Mouse (Mus musculus): ENCODE measurements around the gene Ociad1.
A peak's percentile ranks its signal among the peaks of the same experiment; 100 is the strongest.
"Not testable (repeated sequence)": the region's sequence is repeated elsewhere in the genome, so short reads cannot be mapped to it uniquely, and the experiment has no call there.

The Ociad1 gene

GRCm38 (mm10) chr5:73286603-73287002 is 6.0 kb upstream of the Ociad1 start:
- peak; percentile 9 for DNase-seq

GRCm38 (mm10) chr5:73289900-73290299 is 2.7 kb upstream of the Ociad1 start:
- no peak for DNase-seq

GRCm38 (mm10) chr5:73293458-73293827 is 859 bp downstream of the Ociad1 start:
- peak; percentile 8 for DNase-seq

DNA sequence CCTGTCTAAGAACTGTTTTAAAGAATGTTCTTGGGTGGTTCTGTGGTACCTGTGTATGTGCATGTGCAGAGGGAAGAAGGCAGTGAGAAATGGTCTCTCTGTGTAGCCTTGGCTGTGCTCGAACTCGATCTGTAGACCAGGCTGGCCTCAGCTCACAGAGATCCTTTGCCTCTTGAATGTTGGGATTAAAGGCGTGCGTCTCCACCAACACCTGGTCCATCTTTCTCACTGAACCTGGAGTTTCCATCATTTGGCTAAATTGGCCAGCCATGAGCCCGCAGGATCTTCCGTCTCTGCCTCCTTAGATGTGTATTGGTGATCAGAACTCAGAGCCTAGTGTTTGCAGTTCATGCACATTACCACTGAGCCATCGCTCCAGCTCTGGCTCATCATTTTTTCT is 2.4 kb downstream of the Ociad1 start:
- no peak for DNase-seq

- DNase-seq = no peak
These were observed 3.3 kb downstream of the Ociad1 start for GRCm38 (mm10) chr5:73295916-73296315.

- DNase-seq = no peak
These were observed 9.2 kb downstream of the Ociad1 start for GRCm38 (mm10) chr5:73301601-73302307.

GRCm38 (mm10) chr5:73304507-73304906 is 11.9 kb downstream of the Ociad1 start:
- DNase-seq = no peak

GRCm38 (mm10) chr5:73306486-73306885 is 13.9 kb downstream of the Ociad1 start:
- DNase-seq = no peak

DNA sequence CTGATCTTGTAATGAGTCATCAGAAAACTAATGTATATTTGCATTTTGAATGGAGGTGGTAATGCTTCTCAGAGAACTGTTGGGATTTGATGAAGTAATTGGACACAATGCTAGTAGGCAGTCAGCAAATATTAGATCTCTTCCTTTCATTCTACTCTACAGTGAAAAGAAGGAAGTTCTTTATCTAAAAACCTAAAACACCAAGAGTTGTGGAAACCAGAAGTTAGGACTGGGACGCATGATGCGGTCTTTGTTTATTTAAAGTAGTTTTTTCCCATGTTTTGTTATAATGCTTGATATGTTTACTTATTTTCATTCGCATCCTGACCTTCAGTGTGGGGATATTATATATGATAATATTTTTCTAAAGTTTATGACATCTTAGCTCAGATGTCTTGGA is 14.7 kb downstream of the Ociad1 start:
- DNase-seq = no peak

DNA sequence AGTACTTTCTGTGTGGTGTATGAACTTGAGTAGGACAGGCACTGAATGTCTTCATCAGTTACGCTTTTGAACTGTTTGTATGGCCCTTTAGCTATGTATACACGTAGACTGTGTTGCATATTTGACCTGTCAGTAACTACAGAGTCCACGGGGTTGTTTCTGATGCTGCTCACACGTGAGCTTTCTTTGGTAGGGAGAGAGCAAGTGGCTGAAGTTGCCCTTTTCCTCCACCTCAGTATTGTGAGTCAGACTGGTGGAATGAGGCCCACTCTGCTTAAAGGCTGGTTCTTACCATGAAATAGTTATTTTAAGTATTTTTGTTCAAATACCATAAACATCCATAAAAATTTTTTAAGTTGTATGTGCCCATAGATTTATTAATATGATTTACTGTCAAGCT is 16.9 kb downstream of the Ociad1 start:
- no peak for DNase-seq

DNA sequence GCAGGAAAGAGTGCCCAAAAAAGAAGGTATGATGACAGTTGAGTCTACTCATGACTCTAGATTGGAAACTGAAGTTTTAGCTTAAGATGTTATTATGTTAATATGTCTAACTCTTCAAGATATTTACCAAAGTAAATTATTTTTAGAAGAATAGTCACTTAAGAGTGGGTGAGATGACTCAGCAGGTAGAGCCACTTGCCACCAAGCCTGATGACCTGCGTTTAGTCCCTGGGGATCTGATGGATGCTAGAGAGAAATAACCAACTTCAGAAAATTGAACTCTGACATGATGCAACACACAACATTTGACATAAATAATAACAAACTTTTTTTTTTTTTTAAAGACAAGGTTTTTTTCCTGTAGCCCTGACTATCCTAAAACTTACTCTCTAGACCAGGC is 17.8 kb downstream of the Ociad1 start:
- no peak for DNase-seq

DNA sequence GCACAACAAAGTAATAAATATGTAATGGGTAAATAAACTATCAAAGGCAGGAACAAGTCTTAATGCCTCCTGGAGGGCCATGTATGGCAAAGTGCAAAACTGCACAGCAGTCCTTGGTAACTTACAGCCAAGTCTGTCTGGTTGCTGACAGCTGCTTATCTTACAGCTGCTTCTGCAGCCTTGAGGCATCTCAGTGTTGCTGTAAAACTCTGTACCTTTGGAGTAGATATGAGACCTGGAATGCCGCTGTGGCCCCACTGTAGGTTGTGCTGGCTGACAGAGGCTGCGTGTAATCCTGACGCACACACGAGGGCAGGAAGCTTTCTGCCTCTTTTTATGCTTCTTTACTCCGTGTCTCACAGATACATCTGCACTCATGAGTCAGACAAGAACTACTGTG is 18.9 kb downstream of the Ociad1 start:
- no peak for DNase-seq

DNA sequence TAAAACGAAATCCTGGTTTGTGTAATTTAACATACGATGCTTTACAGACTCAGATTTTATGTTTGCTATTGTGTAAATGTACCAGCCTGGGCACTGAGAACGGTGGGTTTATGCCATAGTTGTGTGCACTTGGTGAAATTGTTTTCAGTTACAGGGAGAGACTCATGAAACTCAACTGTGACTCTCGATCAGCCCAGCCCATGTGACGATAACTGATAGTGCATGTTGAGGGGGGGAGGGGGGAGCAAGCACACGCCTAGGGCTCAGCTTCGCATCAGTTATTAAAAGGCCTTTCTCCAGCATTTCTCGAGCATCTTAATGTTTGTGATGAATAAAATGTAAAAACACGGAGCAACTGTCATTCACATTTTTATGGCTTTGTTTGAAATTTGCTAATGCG is 21.0 kb downstream of the Ociad1 start:
- no peak for DNase-seq

DNA sequence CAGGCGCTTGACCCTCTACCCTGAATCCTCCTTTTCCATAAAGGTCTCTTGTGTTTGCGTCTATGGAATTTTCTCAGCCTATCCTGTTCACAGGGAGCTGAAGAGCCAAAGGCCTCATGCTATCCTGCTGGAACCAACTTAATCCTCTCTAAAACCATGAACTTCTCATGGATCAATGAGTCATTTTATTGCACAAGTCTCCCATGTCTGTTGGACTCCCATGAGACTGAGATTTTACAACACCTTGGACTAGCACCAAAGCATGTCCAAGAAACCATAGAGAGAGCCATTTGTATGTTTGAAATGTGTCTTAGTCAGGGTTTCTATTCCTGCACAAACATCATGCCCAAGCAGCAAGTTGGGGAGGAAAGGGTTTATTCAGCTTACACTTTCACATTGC is 22.1 kb downstream of the Ociad1 start:
- DNase-seq = no peak

GRCm38 (mm10) chr5:73319306-73319705 is 26.7 kb downstream of the Ociad1 start:
- DNase-seq = no peak

DNA sequence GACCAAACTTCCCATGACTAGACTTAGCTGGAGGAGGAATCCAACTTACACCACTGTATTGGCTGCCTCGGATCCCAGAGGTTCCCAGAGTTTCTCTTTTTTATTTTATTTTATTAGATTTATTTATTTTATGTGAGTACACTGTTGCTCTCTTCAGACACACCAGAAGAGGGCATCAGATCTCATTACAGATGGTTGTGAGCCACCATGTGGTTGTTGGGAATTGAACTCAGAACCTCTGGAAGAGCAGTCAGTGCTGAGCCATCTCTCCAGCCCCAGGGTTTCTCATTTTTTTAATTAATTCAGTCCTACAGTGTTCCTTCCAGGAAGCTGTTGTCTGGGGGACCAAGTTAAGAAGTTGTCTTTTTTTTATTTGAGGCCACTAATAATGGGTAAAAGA is 30.1 kb downstream of the Ociad1 start:
- DNase-seq = not testable (repeated sequence)

- DNase-seq = no peak
These were observed 31.0 kb downstream of the Ociad1 start for GRCm38 (mm10) chr5:73323602-73324001.

DNA sequence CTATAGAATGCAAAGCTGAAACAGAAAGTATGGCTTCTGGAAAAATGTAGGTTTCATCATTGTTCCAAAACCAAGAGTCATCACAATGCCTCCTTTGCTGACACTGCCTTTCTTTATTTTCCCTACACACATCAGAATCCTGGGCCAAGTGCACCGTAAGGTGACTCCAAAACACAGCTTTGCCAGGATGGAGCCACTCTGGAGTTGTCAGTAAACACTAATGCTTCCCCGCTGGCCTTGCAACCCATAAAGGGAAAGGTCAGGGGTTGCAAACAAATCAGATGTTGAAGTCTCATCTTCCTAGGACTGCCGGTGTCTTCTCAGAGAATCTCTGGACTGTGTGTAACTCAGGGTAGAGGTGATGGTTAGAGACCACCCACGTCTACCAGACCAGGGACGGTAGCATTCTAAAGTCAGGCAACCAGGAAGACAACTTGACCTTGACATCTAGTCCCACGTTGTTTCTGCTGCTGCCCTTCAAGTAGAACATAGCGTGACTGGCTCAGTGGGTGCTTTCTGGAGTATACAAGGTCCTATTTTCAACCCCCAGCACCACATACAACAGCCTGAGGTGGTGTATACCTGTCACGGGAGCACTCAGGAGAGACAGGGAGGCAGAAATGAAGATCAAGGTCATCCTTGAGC is 32.1 kb downstream of the Ociad1 start:
- DNase-seq = no peak

- DNase-seq = no peak
These were observed 38.4 kb downstream of the Ociad1 start for GRCm38 (mm10) chr5:73331002-73331401.

DNA sequence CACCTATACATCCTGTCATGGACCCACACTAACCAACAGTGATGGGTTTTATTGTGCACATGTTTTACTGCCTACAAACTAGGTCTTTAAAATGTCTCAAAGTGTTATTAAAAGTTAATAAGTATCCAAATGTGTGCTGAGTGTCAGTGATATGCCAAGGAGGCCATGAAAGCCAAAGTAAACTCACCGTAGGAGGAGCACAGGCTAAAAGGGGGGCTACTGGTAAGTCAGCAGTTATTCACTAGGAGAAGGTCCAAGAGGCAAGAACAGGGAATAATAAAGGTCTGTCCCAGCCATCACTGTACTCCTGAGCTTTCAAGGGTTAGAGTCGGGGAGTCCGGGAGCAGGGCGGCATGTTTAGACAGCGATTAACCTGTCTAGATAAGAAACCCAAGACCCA is 43.9 kb downstream of the Ociad1 start:
- DNase-seq = no peak

- DNase-seq = no peak
These were observed 45.6 kb downstream of the Ociad1 start for GRCm38 (mm10) chr5:73337961-73338831.

- DNase-seq = no peak
These were observed 46.2 kb downstream of the Ociad1 start for GRCm38 (mm10) chr5:73338832-73339163.

DNA sequence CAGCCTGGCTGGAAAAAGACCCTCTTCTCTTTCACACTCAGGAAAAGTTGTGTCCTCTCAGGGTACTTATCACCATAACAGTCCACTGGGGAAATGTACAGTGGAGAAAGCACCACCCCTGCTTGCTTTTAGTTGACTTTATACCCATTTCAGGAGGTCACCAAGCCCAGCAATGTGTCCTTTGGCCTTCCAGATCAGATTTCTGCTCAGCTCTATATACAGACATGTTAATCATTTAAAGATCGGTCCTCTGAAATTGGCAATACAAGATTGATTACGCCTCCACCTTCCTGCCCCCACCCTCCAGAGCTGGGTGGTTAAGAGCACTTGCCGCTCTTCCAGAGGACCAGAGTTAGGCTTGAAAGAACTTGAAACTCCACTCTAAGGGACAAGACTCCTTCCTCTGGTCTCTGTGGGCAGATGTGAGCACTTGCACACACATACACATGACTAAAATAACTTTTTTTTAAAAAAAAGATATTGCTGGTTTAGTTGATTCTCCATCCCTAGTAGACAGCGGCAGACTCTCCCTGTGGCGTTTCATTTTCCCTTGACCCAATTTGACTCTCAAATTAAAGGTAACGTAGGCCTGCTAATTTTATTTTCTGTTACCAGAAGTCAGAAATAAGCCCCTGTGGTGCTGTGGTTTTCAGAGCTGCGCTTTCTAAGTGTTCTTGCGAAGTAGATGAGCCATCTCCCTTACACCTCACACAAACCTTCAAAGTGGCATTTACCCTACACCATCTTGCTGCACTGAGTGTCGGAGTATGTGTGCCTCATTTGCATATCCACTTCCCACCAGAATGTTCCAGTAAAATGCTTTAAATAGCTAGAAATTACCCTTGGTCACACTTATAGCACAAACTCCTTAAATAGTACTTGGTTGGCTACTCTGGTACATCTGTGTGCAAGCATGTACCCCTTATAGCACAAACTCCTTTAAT is 47.5 kb downstream of the Ociad1 start:
- DNase-seq = no peak
